Mouse (Mus musculus) CH12.LX (cell line): ENCODE results near the gene Numb. TPM values are rescaled to one million over a fixed set of nuclear protein-coding genes. Genes with fewer than 3 reads are reported as not detected.

Source experiments
- DNase-seq: peaks from one replicate; pipeline ENCODE4 v3.0.0-alpha.2; 2013; ENCODE audit errors: extremely low read depth
- H3K27ac ChIP-seq: 2 replicates; pipeline ENCODE4 v1.5.1; 2012; ENCODE audit warnings: low read depth, mild to moderate bottlenecking, control low read depth, moderate library complexity; ENCODE audit not compliant: insufficient read depth
- H3K27me3 ChIP-seq: replicated peaks from 2 replicates; pipeline ENCODE3; 2012; ENCODE audit warnings: inconsistent platforms
- H3K36me3 ChIP-seq, 2 experiments: replicated peaks in 1 of 2; 2 replicates each; pipeline versions ENCODE3 to v1.6.1; 2012; ENCODE audit warnings: inconsistent platforms in 1 of 2, low read length in 1 of 2, mild to moderate bottlenecking in 1 of 2, mixed read lengths in 1 of 2, moderate library complexity in 1 of 2; ENCODE audit not compliant: control insufficient read depth in 1 of 2, insufficient read depth in 1 of 2
- H3K4me1 ChIP-seq, 2 experiments: 2 replicates each; pipeline ENCODE4 v1.6.1; 2012; ENCODE audit warnings: inconsistent platforms in 1 of 2, moderate library complexity in 1 of 2; ENCODE audit not compliant: insufficient read depth in 2 of 2, control insufficient read depth in 1 of 2
- H3K4me2 ChIP-seq: 2 replicates; pipeline ENCODE4 v1.6.1; 2012; ENCODE audit warnings: low read depth, mild to moderate bottlenecking, control low read depth; ENCODE audit not compliant: poor library complexity, insufficient read depth, severe bottlenecking
- H3K4me3 ChIP-seq, 3 experiments: fragments of 150-350 bp in 1 of 3; sonication (generic) in 1 of 3; replicated peaks in 1 of 3; 2 replicates each; pipeline versions ENCODE3 to v1.5.1; 2011 to 2012; ENCODE audit warnings: low read depth in 2 of 3, low read length in 2 of 3, mild to moderate bottlenecking in 2 of 3, moderate library complexity in 2 of 3, control low read depth in 1 of 3, improper control_type of control experiment in 1 of 3, inconsistent platforms in 1 of 3, mixed read lengths in 1 of 3; ENCODE audit not compliant: poor library complexity in 1 of 3
- H3K79me2 ChIP-seq: replicated peaks from 2 replicates; pipeline ENCODE4 v1.6.1; 2012; ENCODE audit warnings: mild to moderate bottlenecking, moderate library complexity; ENCODE audit not compliant: control insufficient read depth, poor library complexity, insufficient read depth, severe bottlenecking; ENCODE audit errors: extremely low read depth
- H3K9ac ChIP-seq: 2 replicates; pipeline ENCODE4 v1.6.1; 2012; ENCODE audit warnings: low read depth, mild to moderate bottlenecking, control low read depth, moderate library complexity; ENCODE audit not compliant: insufficient read depth
- H3K9me3 ChIP-seq: replicated peaks from 2 replicates; pipeline ENCODE3; 2012; ENCODE audit warnings: low read length, inconsistent platforms, mixed read lengths
- BHLHE40 ChIP-seq: IDR thresholded peaks from 2 replicates; pipeline ENCODE4 v1.6.1; 2011; ENCODE audit warnings: mild to moderate bottlenecking, low read depth, low read length, improper control_type of control experiment
- CTCF ChIP-seq, 2 experiments: IDR thresholded peaks in 1 of 2; conservative IDR thresholded peaks in 1 of 2; 2 replicates each; pipeline ENCODE4 v1.5.1; 2011 to 2012; ENCODE audit warnings: low read depth in 2 of 2, low read length in 2 of 2, improper control_type of control experiment in 1 of 2, inconsistent platforms in 1 of 2, mild to moderate bottlenecking in 1 of 2, moderate library complexity in 1 of 2
- ELF1 ChIP-seq: IDR thresholded peaks from 2 replicates; pipeline ENCODE4 v1.6.1; 2014; ENCODE audit warnings: low read depth, mild to moderate bottlenecking, inconsistent platforms, low read length, improper control_type of control experiment
- EP300 ChIP-seq: IDR thresholded peaks from 2 replicates; pipeline ENCODE4 v1.6.1; 2011; ENCODE audit warnings: low read length, improper control_type of control experiment
- ETS1 ChIP-seq: conservative IDR thresholded peaks from 2 replicates; pipeline ENCODE4 v1.6.1; 2012; ENCODE audit warnings: low read depth, mild to moderate bottlenecking, inconsistent platforms, low read length, improper control_type of control experiment, moderate library complexity
- HCFC1 ChIP-seq: IDR thresholded peaks from 2 replicates; pipeline ENCODE4 v1.6.1; 2012; ENCODE audit warnings: low read depth, mild to moderate bottlenecking, inconsistent platforms, low read length, improper control_type of control experiment
- IRF4 ChIP-seq: IDR thresholded peaks from 2 replicates; pipeline ENCODE4 v1.6.1; 2014; ENCODE audit warnings: low read depth, mild to moderate bottlenecking, inconsistent platforms, low read length, improper control_type of control experiment
- JUND ChIP-seq: conservative IDR thresholded peaks from 2 replicates; pipeline ENCODE4 v1.6.1; 2011; ENCODE audit warnings: low read depth, low read length, improper control_type of control experiment
- KAT2A ChIP-seq: IDR thresholded peaks from 2 replicates; pipeline ENCODE4 v1.6.1; 2012; ENCODE audit warnings: low read length, improper control_type of control experiment, inconsistent platforms; ENCODE audit not compliant: insufficient replicate concordance
- MAFK ChIP-seq: IDR thresholded peaks from 2 replicates; pipeline ENCODE4 v1.6.1; 2011; ENCODE audit warnings: low read length, improper control_type of control experiment; ENCODE audit not compliant: insufficient replicate concordance
- MAX ChIP-seq: IDR thresholded peaks from 2 replicates; pipeline ENCODE4 v1.6.1; 2011; ENCODE audit warnings: low read length, improper control_type of control experiment
- MXI1 ChIP-seq: IDR thresholded peaks from 2 replicates; pipeline ENCODE4 v1.6.1; 2011; ENCODE audit warnings: mild to moderate bottlenecking, low read depth, low read length, improper control_type of control experiment
- MYC ChIP-seq: IDR thresholded peaks from 2 replicates; pipeline ENCODE4 v1.6.1; 2011; ENCODE audit warnings: low read depth, mild to moderate bottlenecking, improper control_type of control experiment, low read length
- NELFE ChIP-seq: IDR thresholded peaks from 2 replicates; pipeline ENCODE4 v1.6.1; 2011; ENCODE audit warnings: low read depth, low read length, improper control_type of control experiment
- POLR2A ChIP-seq: IDR thresholded peaks from 2 replicates; pipeline ENCODE4 v1.6.1; 2011; ENCODE audit warnings: low read depth, mild to moderate bottlenecking, improper control_type of control experiment, low read length
- RAD21 ChIP-seq: IDR thresholded peaks from 2 replicates; pipeline ENCODE4 v1.6.1; 2011; ENCODE audit warnings: low read depth, mild to moderate bottlenecking, low read length, improper control_type of control experiment, moderate library complexity
- RCOR1 ChIP-seq: conservative IDR thresholded peaks from 2 replicates; pipeline ENCODE4 v1.6.1; 2012; ENCODE audit warnings: low read depth, mild to moderate bottlenecking, inconsistent platforms, low read length, improper control_type of control experiment
- SIN3A ChIP-seq: IDR thresholded peaks from 2 replicates; pipeline ENCODE4 v1.6.1; 2012; ENCODE audit warnings: low read length, improper control_type of control experiment, inconsistent platforms
- UBTF ChIP-seq: IDR thresholded peaks from 2 replicates; pipeline ENCODE4 v1.6.1; 2012; ENCODE audit warnings: low read depth, mild to moderate bottlenecking, inconsistent platforms, low read length, improper control_type of control experiment, moderate library complexity
- USF1 ChIP-seq: IDR thresholded peaks from 2 replicates; pipeline ENCODE4 v1.6.1; 2014; ENCODE audit warnings: low read depth, mild to moderate bottlenecking, inconsistent platforms, low read length, improper control_type of control experiment
- USF2 ChIP-seq: conservative IDR thresholded peaks from 2 replicates; pipeline ENCODE4 v1.6.1; 2011; ENCODE audit warnings: low read depth, low read length, improper control_type of control experiment
- ZKSCAN1 ChIP-seq: IDR thresholded peaks from 2 replicates; pipeline ENCODE4 v1.6.1; 2012; ENCODE audit warnings: low read depth, inconsistent platforms, low read length, improper control_type of control experiment, borderline replicate concordance
- ZMIZ1 ChIP-seq: IDR thresholded peaks from 2 replicates; pipeline ENCODE4 v1.6.1; 2012; ENCODE audit warnings: low read depth, mild to moderate bottlenecking, inconsistent platforms, low read length, improper control_type of control experiment
- ZNF384 ChIP-seq: IDR thresholded peaks from 2 replicates; pipeline ENCODE4 v1.6.1; 2012; ENCODE audit warnings: low read depth, low read length, improper control_type of control experiment, inconsistent platforms
- dilution Hi-C: fragments of 300-500 bp; cut with MboI; formaldehyde crosslinking; loops from 2 replicates; pipeline ENCODE4 v1.14.3; 2020; ENCODE audit warnings: low sequenced_read_pairs; ENCODE audit not compliant: extremely low pct_unique_long_range_greater_than_20kb, extremely low pct_ligation_motif_present
- in situ Hi-C: fragments of 300-500 bp; cut with MboI; formaldehyde crosslinking; loops from 3 replicates; pipeline ENCODE4 v1.14.3; 2019; ENCODE audit warnings: low sequenced_read_pairs, low pct_ligation_motif_present, low pct_unique_long_range_greater_than_20kb, mixed read lengths
- polyA plus RNA-seq: library from polyadenylated mRNA; unstranded; fragments of >175 nt; gene quantifications from 2 replicates; pipeline ENCODE4 v1.2.1, GENCODE M21; 2012; ENCODE audit warnings: low read depth; ENCODE audit not compliant: insufficient read length
- total RNA-seq, 2 experiments: library from RNA; depleted of rRNA; stranded (reverse); fragments of 300-350 nt in 1 of 2; fragments of >200 nt in 1 of 2; gene quantifications; 2 replicates each; pipeline ENCODE4 v1.2.3; 2012 to 2014

Gene Numb
- total and polyA plus RNA-seq, 3 experiments = 5.3 to 6.9 (median 5.7) TPM

DNA sequence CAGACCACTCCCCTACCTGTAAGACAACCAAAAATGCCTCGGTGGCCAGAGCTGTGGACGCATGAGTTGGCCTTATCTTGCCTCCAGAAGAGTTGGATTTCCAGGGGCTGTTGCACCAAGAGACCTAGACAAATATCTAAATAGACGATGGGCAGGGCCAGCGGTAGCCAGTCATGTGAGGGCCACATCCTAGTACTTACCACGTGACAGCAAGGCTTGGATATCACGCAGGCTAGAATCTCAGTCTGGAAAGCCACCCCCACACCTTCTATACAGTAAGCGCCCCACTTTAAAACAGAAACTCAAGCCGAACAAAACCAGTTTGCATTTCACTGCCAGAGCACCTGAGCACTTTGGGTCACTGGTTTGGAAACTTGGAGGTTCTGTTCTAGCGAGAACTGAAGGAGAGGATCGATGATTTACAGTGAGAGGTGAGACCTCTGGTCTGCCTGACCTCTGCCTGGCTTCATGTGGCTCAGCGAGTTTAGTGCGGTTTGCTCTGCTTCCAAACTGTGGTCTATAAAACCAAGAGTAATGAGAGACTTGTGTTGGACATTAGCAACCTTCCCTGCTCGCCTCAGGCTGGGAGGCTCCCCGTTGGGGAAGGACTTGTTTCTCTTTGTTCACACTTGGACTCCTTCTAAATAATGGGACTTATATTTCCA is 153.4 kb downstream of the Numb start:
- dilution Hi-C loops (no loop called here), in situ Hi-C loops (loop anchor here (5.0 to 25.0 kb wide), 2 partner anchors 56 to 656 kb away; no protein-coding TSS in a partner anchor)
- H3K36me3 ChIP-seq = no peaks in the 10 kb centered on the region
- peaks cover 0 to 12% of the 10 kb centered on the region in 2 experiments; a peak in 2 of 4 replicates for H3K4me1 ChIP-seq
- no peak overlapping the region for H3K9ac ChIP-seq
- TF ChIP-seq JUND = no peak
- TF ChIP-seq USF1 = no peak
- no peak for TF ChIP-seq ELF1
- TF ChIP-seq KAT2A = no peak
- TF ChIP-seq ZNF384 = no peak
- no peak for TF ChIP-seq SIN3A
- no peak for TF ChIP-seq NELFE
- no peak overlapping the region for H3K4me3 ChIP-seq
- H3K27ac ChIP-seq = no peak overlapping the region
- no peak overlapping the region for H3K4me2 ChIP-seq
- H3K79me2 ChIP-seq = no peaks in the 10 kb centered on the region
- H3K27me3 ChIP-seq = no peaks in the 10 kb centered on the region
- no peak for DNase-seq
- H3K9me3 ChIP-seq = no peaks in the 10 kb centered on the region

DNA sequence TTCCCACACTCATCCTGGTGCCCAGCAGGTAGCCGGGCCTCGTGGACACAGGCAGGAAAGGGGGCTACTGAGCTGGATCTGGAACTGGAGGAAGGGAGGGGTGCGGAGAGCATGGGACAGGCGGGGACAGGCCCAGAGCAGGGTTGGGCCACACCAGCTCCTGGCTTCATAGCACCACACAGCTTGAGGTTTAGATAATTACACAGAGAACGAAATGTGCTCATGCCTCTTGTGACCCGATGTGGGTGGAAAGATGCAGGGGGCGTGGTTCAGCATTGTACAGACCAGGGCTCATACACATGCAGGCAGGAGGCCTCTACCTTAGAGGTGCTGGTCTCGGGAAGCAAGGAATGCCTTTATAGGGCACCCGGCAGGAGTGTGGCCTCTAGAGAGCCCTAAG is 153.9 kb downstream of the Numb start:
- Histone ChIP-seq H3K4me3 (no peak overlapping the region), H3K27ac (no peak overlapping the region), H3K4me2 (no peak overlapping the region), H3K27me3 (no peaks in the 10 kb centered on the region), H3K9me3 (no peaks in the 10 kb centered on the region), H3K79me2 (no peaks in the 10 kb centered on the region), H3K36me3 (no peaks in the 10 kb centered on the region), H3K4me1 (peaks cover 0 to 15% of the 10 kb centered on the region in 2 experiments; a peak in 2 of 4 replicates), H3K9ac (no peak overlapping the region)
- in situ Hi-C loops = loop anchor here (5.0 to 25.0 kb wide), 2 partner anchors 56 to 656 kb away; no protein-coding TSS in a partner anchor
- dilution Hi-C loops = no loop called here
- no peak for DNase-seq
- TF ChIP-seq ETS1 (no peak), ZMIZ1 (no peak), KAT2A (no peak), IRF4 (no peak), USF2 (no peak), HCFC1 (no peak), NELFE (no peak), MXI1 (no peak), ZKSCAN1 (no peak), MAX (no peak), POLR2A (no peak), CTCF (conservative IDR thresholded peaks at IDR 0.05 in 1 of 2, IDR thresholded peaks at IDR 0.05 in 1 of 2; ENCODE audit: low read depth in 2 of 2, low read length in 2 of 2) (no peak), BHLHE40 (no peak), RCOR1 (no peak), EP300 (no peak), MAFK (no peak), MYC (no peak), RAD21 (no peak), UBTF (no peak)
